Mouse (Mus musculus) granulocyte monocyte progenitor cell, adult 5-6 weeks (primary cell): ENCODE data around the gene Ntn1. TPM values are rescaled to one million over a fixed set of nuclear protein-coding genes. Genes with fewer than 3 reads are reported as not detected.

Experiments used
- total RNA-seq, 2 experiments: library from RNA; stranded (forward) in 1 of 2; stranded (reverse) in 1 of 2; fragments of 200-712, 200-1000 nt in 1 of 2; fragments of >200 nt in 1 of 2; fragmentation: Nextera tagmentation in 1 of 2; gene quantifications; 2 replicates each; pipeline ENCODE4 v1.2.3; 2014 to 2017

The Ntn1 gene
- total RNA-seq, 2 experiments from 2014 or later, result not detected

Other genes starting within 250 kb of the Ntn1 start
- 16.5 TPM in 2 replicates for gene Pik3r5, start 31.3 kb upstream of the Ntn1 start, total RNA-seq (2014; fragmentation: Nextera tagmentation)
- 4.4 and 9.0 TPM in 2 replicates for gene Pik3r5, start 31.3 kb upstream of the Ntn1 start, total RNA-seq (2017)
- gene Pik3r6, start 102.2 kb upstream of the Ntn1 start, total RNA-seq (2014; fragmentation: Nextera tagmentation), result 5.7 and 7.8 TPM in 2 replicates
- gene Pik3r6, start 102.2 kb upstream of the Ntn1 start, total RNA-seq (2017), result 9.7 and 16.4 TPM in 2 replicates
- gene Mfsd6l, start 155.4 kb upstream of the Ntn1 start, total RNA-seq (2014; fragmentation: Nextera tagmentation), result 0.88 TPM in 1 of 2 replicates, not detected in the other
- 0.26 TPM in 1 of 2 replicates, not detected in the other for gene Mfsd6l, start 155.4 kb upstream of the Ntn1 start, total RNA-seq (2017)
- gene Ccdc42, start 186.2 kb upstream of the Ntn1 start, total RNA-seq (2014; fragmentation: Nextera tagmentation), result not detected in 2 replicates
- not detected in 2 replicates for gene Ccdc42, start 186.2 kb upstream of the Ntn1 start, total RNA-seq (2017)